Comparison of ENCODE assay signal across 8 mouse cellular contexts in the genomic region with DNA sequence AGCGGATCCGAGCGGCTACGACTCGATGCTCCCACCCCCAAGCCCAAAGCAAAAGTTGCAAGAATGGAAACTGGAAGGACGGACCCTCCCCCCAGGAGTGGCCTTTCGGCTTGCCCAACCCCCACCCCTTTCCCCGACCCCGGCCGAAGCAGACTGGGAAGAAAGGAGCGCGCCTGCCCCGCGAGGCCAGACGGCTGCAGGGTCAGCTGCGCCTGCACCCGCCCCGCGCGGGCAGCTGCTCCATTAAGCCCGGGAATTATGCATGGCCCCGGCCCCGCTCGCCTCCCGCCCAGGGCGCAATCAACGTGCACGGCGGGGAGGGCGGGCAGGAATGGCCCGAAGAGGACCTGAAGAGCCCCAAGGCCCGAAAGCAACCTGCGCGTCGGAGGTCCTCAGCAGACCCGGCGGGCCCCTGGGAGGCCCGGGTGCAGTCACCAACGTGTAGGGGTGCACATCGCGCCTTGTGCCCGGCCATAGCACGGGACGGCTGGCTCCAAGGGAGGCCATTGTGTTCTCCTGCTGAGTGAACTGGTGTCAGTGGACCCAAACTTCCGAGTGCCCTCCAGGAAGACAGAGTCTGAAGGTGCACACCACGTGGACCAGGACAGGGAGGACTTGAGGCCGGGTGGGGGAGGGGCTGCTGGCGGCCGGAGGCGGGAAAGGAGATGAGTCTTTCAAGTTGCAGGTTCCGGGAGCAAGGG. TPM values are rescaled to one million over a fixed set of nuclear protein-coding genes. Genes with fewer than 3 reads are reported as not detected.
A peak's percentile ranks its signal among the peaks of the same experiment; 100 is the strongest.
DNase-seq lines count a peak whose midpoint lies in the region; ATAC-seq lines count a peak whose summit lies in the region.

No protein-coding gene starts in this region.

- H3K4me1 ChIP-seq in neural tube, embryonic 14.5 days (ENCODE audit: control insufficient read depth, insufficient read depth, low read length): peaks cover 57% of the 10 kb centered on the region

- H3K4me2 ChIP-seq in neural tube, embryonic 14.5 days (ENCODE audit: low read depth, low read length): peak overlapping the region; percentile 67

- WGBS in neural tube, embryonic 14.5 days: 1% methylated on average over 50 of the region's 51 CpGs

- H3K9me3 ChIP-seq in neural tube, embryonic 14.5 days (ENCODE audit: control insufficient read depth, low read length): no peaks in the 10 kb centered on the region

- H3K9ac ChIP-seq in neural tube, embryonic 14.5 days (replicated peaks; ENCODE audit: low read depth, low read length): peak overlapping the region; percentile 42

- H3K27me3 ChIP-seq in neural tube, embryonic 14.5 days (ENCODE audit: control insufficient read depth, insufficient read depth, low read length): no peaks in the 10 kb centered on the region

- intact Hi-C loops in heart, postnatal 10 days (cut with DNase I): no loop called here

- H3K4me3 ChIP-seq in neural tube, embryonic 14.5 days (ENCODE audit: low read depth, low read length): peak overlapping the region; percentile 33

- H3K27ac ChIP-seq in neural tube, embryonic 14.5 days (ENCODE audit: low read depth, low read length): no peak overlapping the region

- DNase-seq in adrenal gland, adult (ENCODE audit: inconsistent age in 2 of 2, low spot score in 1 of 2): peak; percentile 41 to 60
- DNase-seq in adrenal gland, postnatal 4 days (ENCODE audit: low spot score in 2 of 2): no peak
- peak; percentile 53 for DNase-seq in adrenal gland, postnatal 10 days
- DNase-seq in heart, postnatal 10 days: peak; percentile 35 to 40
- peak; percentile 72 to 83 for DNase-seq in kidney, postnatal 4 days
- DNase-seq in right cerebral cortex, adult 2 months (ENCODE audit: low spot score in 2 of 2): no peak
- no peak for DNase-seq in urinary bladder, postnatal 36 days (ENCODE audit: low spot score in 2 of 2)

- ATAC-seq in neural tube, embryonic 14.5 days (ENCODE audit: low read depth): peak; percentile 33; the same call in 1 of the 2 replicates

- H3K36me3 ChIP-seq in neural tube, embryonic 14.5 days (ENCODE audit: control insufficient read depth, insufficient read depth, low read length): no peaks in the 10 kb centered on the region

RNA-seq across cellular contexts. Expression of a gene that starts 23.0 kb away (rescaled TPM):
- 1 to 10 TPM; 1.4 to 2.2 TPM for total RNA-seq in adrenal gland, postnatal 4 days (2021)
- 1 to 10 TPM; 1.7 to 1.9 TPM for total RNA-seq in adrenal gland, postnatal 10 days (2021)
- total RNA-seq in heart, postnatal 10 days (2021): 1 to 10 TPM; 1.6 to 1.8 TPM
- polyA plus RNA-seq in neural tube, embryonic 14.5 days (2014; fragmentation: Nextera tagmentation; extraction: Ambion mirVana): 38.0 and 38.2 TPM in 2 replicates

Comparison
In these comparisons a context has a peak if more than half of its experiments do, and no peak if none do; other contexts are left out.
1. DNase-seq: peak in adrenal gland, adult (2 of 2), adrenal gland, postnatal 10 days (single experiment), heart, postnatal 10 days (2 of 2) and kidney, postnatal 4 days (2 of 2); none in adrenal gland, postnatal 4 days (0 of 2), right cerebral cortex, adult 2 months (0 of 2) and urinary bladder, postnatal 36 days (0 of 2).